Mouse (Mus musculus) left cerebral cortex, postnatal 4 days (tissue): ENCODE results near the gene Pus7. TPM values are rescaled to one million over a fixed set of nuclear protein-coding genes. Genes with fewer than 3 reads are reported as not detected.

Experiments used
- total RNA-seq, 2 experiments: library from RNA; stranded (reverse); gene quantifications; 2 replicates each; pipeline ENCODE4 v1.2.3; 2021

Pus7 gene
- total RNA-seq, 2 experiments from 2014 or later, result 26.3 to 32.7 TPM

Other genes starting within 250 kb of the Pus7 start
- gene Srpk2, start 99.1 kb downstream of the Pus7 start, total RNA-seq, result 100 to 1,000 TPM; 141 to 143 TPM
- gene Rint1, start 4.0 kb upstream of the Pus7 start, total RNA-seq, result 10 to 100 TPM; 23.5 to 24.0 TPM
- 10 to 100 TPM; 54.3 to 57.5 TPM for gene Tomm7, start 60.5 kb upstream of the Pus7 start, total RNA-seq
- gene Fam126a, start 247.0 kb upstream of the Pus7 start, total RNA-seq, result 10 to 100 TPM; 62.8 to 73.1 TPM